Mouse (Mus musculus) erythroblast, adult 5-6 weeks (primary cell): ENCODE measurements around the gene Spint1. TPM values are rescaled to one million over a fixed set of nuclear protein-coding genes. Genes with fewer than 3 reads are reported as not detected.
A peak's percentile ranks its signal among the peaks of the same experiment; 100 is the strongest.

Experiments used
- ATAC-seq: replicated peaks from 2 replicates; pipeline ENCODE4 v1.8.0; 2016; ENCODE audit warnings: moderate number of reproducible peaks, mild to moderate bottlenecking, moderate TSS enrichment, inconsistent platforms; ENCODE audit not compliant: poor library complexity, low FRiP score, severe bottlenecking
- total RNA-seq, 2 experiments: library from RNA; stranded (forward) in 1 of 2; stranded (reverse) in 1 of 2; fragments of 150-400 nt in 1 of 2; fragments of 200-764, 138-1000 nt in 1 of 2; gene quantifications; 2 replicates each; pipeline versions ENCODE4 v1.2.3 to v1.2.4; 2015 to 2017; ENCODE audit warnings: low replicate concordance in 2 of 2

Spint1 gene
- not detected in 2 replicates for total RNA-seq (2015; ENCODE audit: low replicate concordance)
- total RNA-seq (2017; ENCODE audit: low replicate concordance), result not detected in 2 replicates

DNA sequence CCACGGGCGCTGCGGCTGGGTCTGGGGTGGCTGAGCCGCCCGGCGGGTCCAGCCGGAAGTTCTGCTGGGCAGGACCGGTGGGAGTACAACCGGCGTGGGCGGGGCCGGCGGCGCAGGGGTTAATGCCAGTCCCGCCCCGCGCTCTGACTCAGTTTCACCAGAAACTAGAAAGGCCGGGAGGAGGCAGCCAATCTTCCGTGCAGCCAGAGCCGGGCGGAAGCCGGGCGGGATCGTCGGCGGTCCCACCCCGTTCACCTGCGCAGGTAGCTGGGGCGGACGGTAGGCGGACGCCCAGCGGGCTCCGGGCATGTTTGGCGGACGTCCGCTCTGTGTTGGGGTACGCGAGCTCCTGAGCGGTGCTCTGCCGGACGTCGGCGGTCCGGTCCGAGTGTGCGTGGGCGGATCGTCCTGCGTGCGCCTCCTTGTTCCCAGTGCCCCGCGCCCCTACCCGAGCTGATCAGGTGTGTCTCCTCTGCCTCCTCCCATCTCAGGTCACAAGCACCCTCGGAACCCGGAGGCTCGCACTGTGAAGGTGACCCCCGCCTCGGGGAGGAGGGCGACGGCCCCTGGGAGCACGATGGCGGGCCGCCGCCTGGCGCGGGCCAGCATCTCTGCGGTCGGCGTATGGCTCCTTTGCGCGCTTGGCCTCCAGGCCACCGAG is at the start of gene Spint1:
Gene Spint1 (plus strand): TSS at position 153 of the 661 bp plus-strand sequence.
- no peak for ATAC-seq

DNA sequence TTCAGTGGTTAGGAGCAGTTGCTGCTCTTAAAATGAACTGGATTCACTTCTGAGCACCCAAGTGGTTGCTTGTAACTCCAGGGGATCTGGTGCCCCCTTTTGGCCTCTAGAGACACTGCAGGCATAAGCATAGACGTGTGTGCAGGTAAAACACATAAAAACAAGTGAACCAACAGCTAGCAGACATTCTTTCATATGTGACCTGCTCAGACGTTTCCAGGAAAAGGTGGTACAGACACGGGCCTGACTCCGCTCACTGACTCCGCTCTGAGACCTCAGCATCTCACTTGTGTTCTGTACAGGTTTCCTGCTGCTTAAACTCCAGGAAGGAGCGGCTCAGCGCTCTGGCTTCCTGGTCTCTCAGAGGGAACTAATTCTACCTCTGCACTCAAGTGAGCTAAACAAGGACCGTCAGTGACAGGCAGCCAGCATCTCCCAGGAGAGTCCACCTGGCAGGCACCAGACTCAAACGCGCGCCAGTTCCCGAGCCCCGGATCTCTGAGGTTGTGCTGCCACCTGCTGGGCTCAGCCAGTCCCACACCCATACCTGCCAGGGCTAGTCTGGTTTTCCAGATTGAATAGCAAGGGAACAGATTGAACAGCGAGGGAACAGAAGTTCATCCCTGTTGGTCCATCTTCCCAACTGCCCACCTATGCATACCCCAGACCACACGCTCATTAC is 48.0 kb upstream of the Spint1 start:
- peak; percentile 95 for ATAC-seq

DNA sequence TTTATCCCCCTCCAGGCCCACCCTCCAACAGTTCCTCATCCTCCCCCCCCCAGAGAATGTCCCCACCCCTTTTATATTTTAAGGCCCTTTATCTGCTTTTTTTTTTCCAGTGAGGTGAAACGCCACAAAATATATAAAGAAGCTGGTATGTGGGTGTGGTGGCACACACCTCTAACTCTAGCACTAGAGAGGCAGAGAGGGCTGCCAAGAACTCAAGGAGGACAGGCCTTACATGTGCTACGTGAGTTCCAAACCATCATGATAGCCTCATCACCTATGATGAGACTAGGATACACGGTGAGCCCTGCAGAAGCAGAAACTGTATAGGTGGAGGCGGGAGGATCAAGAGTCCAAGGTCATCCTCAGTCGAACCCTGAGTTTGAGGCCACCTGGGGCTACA is 46.2 kb upstream of the Spint1 start:
- ATAC-seq, result no peak

DNA sequence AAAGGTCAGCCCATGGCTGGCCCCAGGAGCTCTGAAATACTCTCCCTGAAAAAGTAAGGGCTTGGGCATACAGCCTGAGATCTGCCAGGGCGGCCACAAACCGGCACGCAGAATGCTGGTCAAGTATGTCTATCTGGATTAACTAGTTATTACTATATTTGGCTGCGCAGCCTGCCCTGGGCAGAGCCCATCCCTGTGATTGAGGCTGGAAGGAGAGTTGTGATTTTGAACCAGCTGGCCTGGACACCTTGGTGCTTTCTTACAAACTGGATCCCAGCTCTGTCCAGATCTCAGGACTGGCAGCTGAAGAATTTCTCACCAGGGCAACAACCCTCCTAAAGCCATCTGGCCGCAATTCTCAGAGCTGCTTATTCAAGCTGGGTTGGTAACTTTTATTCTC is 43.0 kb upstream of the Spint1 start:
- no peak for ATAC-seq

DNA sequence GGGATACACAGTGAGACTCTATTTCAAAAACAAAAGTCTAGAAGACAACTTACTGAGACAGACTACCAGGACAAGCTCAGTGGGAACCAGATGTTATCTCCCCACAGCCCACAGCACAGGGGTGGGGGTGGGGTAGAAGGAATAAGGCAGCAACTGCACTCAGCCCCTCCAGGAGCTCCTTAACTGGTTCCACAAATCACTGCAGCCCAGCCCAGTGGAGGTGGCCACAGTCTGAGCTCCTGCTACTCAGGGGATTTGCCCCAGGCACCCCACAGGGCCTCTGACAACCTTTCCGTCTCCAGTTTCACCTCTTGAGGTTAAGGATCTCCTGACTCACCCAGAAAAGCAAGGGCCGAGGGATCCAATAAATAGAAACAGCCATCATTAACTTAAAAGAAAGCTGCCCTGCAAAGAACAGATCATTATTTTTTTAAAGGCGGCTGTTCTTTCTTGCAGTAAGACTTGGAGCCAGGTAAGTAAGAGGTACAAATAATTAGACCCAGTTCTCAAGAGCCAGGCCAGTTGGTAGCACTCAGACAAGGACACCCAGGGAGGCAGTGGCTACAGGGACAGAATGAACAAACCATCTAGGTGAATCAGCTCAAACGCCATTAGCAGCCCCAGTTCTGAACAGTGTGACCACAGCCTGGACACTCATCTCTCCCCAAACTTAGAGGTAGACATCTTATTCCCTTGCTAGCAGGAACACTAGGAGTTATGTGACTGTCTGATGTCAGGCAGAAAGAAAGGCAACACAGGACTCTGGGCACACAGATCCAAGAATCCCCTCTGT is 40.6 kb upstream of the Spint1 start:
- ATAC-seq, result no peak

DNA sequence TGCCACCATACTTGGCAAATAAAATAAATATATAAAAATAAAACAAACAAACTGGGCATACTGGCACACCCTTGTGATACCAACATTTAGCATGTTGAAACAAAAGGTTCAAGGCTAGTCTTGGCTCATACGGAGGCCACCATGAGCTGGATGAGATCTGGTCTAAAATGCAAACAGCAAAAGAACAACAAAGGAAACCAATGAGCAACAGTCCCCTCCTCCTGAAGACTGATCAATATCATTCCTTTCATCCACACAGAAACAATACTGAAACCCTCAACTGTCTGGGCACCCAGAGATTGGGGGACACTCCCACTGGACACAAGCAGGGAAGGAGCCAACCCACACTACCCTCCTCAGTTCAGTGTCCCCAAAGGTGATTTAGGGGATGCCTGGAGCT is 39.7 kb upstream of the Spint1 start:
- ATAC-seq, result no peak

DNA sequence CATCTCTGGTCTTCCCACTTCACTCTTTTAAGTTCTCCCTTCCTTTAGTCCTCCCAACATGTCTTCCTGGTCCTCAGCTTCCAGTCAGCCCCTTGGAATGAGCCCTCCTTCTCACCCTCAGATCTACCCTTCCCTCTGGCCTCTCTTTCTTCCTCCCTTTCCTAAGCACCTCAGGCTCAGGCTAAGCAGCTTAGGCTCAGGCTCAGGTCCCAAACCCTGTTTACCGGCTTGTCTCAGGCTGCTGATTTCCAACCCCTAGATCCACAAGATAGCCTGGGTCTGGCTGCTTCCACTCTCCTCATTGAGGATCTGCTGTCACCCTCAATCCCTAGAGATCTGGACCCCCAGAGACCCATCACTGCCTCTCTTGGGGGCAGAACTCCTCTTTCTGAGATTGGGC is 39.1 kb upstream of the Spint1 start:
- no peak for ATAC-seq

DNA sequence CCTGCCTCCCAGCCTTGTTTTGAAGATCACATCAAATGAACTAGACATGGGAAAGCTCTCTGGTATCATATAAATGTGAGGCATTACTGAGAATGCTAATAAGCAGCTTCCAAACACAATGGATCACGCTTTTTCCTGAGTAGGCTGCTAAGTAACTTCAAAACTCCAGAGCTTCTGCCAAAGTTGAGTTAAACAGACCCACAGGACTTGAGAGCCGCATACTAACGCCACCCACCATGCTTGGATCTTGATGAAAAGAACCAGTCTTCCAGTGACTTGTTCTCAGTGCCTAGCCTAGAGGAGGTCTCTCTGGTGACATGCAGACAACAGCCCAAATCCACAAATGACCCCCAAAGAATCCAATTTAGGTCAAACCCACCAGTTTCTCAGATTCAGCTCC is 38.2 kb upstream of the Spint1 start:
- no peak for ATAC-seq

DNA sequence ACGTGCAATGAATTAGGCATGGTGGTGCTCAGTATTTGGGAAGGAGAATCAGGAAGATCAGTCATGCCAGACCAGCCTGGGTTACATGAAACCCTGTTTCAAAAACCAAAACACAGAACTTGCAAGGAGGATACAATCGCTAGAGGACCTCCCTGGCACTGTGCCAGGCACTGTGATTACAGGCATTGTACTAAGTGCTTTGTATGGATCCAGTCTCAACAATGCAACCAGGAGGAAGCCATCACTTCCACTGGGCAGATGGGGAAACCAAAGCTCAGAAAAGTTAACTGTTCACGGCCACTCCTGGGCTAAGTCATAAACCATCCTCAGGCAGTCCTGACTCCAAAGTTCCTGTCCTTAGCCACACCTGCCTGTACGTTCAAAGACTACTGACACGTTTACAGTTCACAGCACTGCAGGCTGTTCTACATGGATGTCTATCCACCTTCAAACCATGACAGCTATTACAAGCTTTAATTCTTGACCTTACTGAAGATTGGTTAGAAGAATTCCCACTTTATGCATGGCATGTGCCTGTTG is 34.2 kb upstream of the Spint1 start:
- ATAC-seq, result no peak

DNA sequence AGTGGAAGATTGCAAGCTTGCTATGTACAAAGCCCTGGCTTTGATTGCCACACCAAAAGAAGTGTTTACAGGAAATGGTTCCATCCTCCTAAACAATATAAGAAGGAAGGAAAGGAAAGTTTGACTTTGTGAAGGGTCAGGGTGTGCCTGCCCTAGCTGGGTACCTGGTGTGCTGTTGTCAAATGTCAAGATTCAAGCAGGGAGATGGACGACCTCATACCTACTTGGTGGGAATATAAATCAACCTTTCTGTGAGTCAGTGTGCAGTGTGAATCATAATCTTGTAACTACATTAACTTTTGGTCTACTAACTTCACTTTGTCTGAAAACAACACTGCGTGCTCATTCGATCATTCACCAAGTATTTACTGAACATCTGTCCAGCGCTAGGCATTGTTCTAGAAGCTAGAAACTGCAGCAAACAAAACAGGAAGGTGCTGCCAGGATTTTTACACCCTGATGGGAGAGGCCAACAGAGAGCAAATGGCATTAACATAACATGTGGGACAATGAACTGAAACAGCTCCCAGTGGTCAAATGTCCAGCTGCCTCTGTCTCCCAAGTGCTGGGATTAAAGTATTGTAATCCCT is 33.2 kb upstream of the Spint1 start:
- no peak for ATAC-seq

DNA sequence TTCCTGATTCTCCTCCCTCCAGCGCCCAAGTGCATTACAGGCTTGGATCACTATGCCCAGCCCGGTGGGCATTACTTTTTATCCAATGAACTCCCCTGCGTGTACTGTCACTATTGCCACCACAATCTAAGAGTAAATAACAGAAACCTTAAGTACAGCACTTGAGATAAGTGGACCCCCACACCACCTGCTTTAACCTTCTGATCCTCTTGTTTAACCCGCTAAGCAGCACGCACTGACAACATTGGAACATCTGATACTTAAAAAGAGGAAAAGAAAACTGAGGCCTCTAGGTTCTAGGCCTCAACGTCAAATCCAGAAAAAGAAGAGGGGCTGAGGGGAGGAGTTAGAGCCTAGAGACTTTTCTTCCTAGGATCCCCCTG is 29.2 kb upstream of the Spint1 start:
- ATAC-seq, result 0 out of 2 replicates have a peak, but pooled peaks have one; percentile 6

DNA sequence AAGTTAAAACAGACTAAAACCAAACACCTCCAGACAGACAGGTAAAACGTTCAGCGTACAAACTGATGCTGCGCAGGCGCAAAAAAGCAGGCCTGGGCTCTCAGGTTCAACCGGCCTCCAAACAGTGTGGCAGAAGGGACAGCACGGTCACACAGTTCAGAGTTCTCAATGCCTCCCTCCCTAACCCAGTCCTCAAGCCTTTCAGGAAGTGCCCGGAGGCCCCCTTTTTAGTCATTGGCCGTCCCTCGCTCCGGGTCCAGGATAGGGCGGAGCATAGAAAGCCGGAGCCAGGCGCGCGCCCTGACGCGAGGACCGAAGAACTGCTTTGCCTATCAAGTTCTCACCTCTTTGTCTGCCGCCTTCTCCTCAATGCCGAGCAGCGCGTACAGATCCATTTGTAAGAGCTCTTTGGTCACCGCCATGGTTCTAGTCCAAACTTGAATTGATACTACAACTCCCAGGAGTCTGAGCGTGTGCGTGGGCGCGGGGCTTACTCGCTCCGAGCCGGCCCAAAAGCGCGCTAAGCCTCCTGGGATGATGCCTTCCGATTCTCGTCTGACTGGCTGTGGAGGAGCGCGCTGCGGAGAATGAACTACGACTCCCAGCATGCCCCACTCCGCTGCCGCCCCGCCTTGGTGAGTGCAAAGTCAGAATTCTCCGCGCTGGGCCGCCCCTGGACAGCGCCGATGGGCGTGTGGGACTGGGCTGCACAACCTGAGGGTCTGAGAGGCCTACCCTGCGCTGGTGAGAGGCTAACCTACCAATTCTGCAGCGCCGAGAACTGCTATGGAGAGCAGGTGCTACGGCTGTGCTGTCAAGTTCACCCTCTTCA is 28.6 kb upstream of the Spint1 start, which contains the start of the genes Zfyve19 and Dnajc17:
Gene Zfyve19 (plus strand): TSS at position 274 of the 832 bp plus-strand sequence.
Gene Dnajc17 (minus strand): TSS at position 452 of the 832 bp plus-strand sequence.
- peak; percentile 96 for ATAC-seq

DNA sequence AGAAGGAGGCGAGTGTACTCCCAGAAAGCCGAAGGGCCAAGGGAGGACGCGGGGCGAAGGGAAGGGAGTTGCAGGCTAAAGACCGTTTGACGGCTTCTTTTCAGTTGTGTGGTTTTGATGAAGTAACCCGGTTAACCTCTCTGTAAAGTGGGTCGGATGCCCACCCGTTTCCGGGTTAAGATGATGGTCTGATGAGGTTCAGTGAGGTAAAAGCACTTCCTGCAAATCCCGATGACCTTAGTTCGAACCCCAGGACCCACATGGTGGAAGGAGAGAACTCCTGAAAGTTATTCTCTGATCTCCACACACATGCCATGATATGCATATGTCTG is 28.0 kb upstream of the Spint1 start:
- peak; percentile 62 for ATAC-seq

DNA sequence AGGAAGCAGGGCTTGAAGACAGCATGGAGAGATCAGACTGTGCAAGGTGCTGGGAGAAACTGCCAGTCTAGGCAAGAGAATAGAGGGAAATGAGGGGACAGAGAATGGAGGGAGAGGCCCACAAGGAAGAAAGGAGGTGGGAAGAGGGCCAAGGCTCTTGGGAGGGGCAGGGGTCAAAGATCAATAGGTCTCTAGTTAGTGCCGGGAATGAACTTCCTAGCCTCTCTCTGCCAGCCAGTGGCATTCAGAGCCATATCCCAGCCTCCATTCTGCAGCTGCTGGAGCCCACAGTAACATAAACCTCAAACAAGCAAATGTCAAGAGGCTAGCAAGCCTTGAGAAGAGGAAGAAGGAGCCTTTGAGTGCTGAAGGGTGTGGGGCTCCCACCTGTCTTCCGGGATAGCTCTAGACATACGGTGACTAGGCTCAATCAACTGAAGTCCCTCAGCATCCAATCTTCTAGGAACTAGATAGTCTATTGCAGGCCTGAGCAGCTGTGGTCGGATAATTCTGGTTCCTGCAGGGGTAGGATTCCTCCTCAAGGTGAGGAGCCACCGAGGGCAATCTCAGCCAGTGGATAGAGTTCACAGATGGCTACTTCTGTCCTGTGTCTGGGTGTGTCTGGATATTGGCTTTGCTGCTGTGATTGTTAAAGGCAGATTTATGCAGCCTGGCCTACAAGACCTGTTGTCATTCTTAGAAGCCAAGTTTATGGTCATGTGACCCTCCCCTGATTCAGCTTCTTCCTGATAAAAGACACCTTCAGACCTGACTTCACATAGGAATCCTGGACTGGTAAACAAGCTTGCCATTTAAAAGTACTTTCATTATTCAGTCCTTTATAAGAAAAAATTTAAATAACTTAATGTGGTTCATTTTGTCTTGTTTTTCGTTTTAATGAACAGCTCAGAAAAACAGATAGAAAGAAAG is 7.1 kb upstream of the Spint1 start, which contains the start of gene Ppp1r14d:
Gene Ppp1r14d (minus strand): TSS at position 132 of the 930 bp plus-strand sequence.
- ATAC-seq, result no peak

DNA sequence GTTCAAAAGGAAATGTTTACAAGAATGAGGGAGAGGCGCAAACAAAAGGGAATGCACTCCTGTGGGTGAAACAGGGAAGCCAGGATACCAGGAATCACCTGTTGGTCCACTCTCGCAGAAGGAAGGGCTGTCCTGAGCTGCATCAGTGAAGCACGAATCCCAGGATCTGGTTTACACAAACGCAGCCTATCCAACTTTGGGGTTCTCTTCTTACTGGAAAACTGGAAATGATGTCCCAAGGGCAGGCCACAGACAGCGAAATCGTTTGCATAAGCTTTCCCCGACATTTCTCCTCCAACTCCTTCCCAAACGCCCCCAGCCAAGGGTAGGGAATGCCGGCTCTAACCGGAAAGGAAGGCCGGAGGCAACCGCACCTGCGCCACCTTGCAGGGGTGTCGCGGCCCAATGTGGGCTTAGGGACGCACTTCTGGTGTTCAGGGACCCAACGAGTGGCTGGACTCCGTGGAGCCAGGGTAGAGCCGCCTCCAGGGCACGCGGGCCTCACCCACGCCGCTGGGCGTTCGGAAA is 416 bp upstream of the Spint1 start:
- no peak for ATAC-seq

DNA sequence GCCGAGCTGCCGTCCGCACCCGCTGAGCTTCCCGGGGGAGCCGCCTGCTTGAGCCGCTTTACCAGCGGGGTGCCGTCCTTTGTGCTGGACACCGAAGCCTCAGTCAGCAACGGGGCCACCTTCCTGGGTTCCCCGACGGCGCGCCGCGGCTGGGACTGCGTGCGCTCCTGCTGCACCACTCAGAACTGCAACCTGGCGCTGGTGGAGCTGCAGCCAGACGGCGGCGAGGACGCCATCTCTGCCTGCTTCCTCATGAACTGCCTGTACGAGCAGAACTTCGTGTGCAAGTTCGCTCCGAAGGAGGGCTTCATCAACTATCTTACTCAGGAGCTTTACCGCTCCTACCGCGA is 684 bp downstream of the Spint1 start:
- ATAC-seq, result no peak

DNA sequence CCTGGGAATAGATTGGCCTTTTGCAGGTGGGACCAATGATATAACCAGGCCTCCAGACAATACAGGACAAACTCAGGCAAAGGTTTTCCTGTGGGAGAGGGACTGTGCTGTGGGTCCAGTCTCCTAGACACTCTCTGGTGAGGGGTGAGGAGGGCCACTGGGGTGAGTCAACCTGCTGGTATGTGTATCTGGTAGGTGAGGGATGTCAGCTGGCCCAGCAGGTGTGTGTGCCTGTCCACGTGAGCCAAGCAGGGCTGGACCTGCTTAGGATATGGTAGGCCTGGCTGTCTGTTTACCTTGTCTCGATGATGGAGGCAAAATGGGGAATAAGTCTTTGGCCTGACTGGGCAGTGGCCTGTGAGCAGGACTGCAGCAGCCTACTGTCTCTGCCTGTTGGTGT is 1.5 kb downstream of the Spint1 start:
- no peak for ATAC-seq
